Mouse (Mus musculus) stomach, postnatal 0 days (tissue): ENCODE measurements around the gene Srpr. TPM values are rescaled to one million over a fixed set of nuclear protein-coding genes. Genes with fewer than 3 reads are reported as not detected.

Source experiments
- ATAC-seq: fragments of 200-750 bp; cut with Nextera tagmentation; 2 replicates; pipeline ENCODE4 v1.8.0; 2017; ENCODE audit not compliant: low FRiP score, low TSS enrichment
- DNase-seq: peaks from one replicate; pipeline ENCODE4 v3.0.0-alpha.2; 2016; ENCODE audit warnings: low spot score
- H3K27ac ChIP-seq: fragments of 300-500 bp; sonication (generic); replicated peaks from 2 replicates; pipeline ENCODE4 v1.5.1; 2014; ENCODE audit warnings: mild to moderate bottlenecking, control low read depth
- H3K27me3 ChIP-seq: fragments of 300-500 bp; sonication (generic); 2 replicates; pipeline ENCODE4 v1.6.1; 2014; ENCODE audit warnings: low read length; ENCODE audit not compliant: control insufficient read depth, insufficient read depth
- H3K36me3 ChIP-seq: fragments of 300-500 bp; sonication (generic); 2 replicates; pipeline ENCODE4 v1.6.1; 2014; ENCODE audit warnings: low read length, mixed read lengths; ENCODE audit not compliant: control insufficient read depth, insufficient read depth
- H3K4me1 ChIP-seq: fragments of 300-500 bp; sonication (generic); replicated peaks from 2 replicates; pipeline ENCODE4 v1.6.1; 2014; ENCODE audit warnings: antibody characterized with exemption; ENCODE audit not compliant: control insufficient read depth, insufficient read depth
- H3K4me2 ChIP-seq: fragments of 300-500 bp; sonication (generic); replicated peaks from 2 replicates; pipeline ENCODE4 v1.6.1; 2014; ENCODE audit warnings: low read depth, mild to moderate bottlenecking, control low read depth, moderate library complexity
- H3K4me3 ChIP-seq: fragments of 300-500 bp; sonication (generic); 2 replicates; pipeline ENCODE4 v1.5.1; 2014; ENCODE audit warnings: low read depth, low read length, control low read depth
- H3K9ac ChIP-seq: fragments of 300-500 bp; sonication (generic); 2 replicates; pipeline ENCODE4 v1.6.1; 2014; ENCODE audit warnings: mild to moderate bottlenecking, low read length, control low read depth, mixed read lengths
- H3K9me3 ChIP-seq: fragments of 300-500 bp; sonication (generic); 2 replicates; pipeline ENCODE4 v1.6.1; 2016; ENCODE audit warnings: low read length; ENCODE audit not compliant: control insufficient read depth
- CTCF ChIP-seq: IDR thresholded peaks from 2 replicates; pipeline ENCODE4 v1.5.1; 2016; ENCODE audit warnings: antibody characterized with exemption, low read depth, mild to moderate bottlenecking, moderate library complexity
- EP300 ChIP-seq: optimal IDR thresholded peaks from 2 replicates; pipeline ENCODE3; 2016; ENCODE audit warnings: antibody characterized with exemption
- WGBS: fragments of 180-500 bp; shearing (Covaris S2); extraction: QIAGEN DNeasy Blood & Tissue Kit; methylation state at CpG from one replicate; pipeline ENCODE4 v1.1.7; 2014; 5-methylcytosine and 5-hydroxymethylcytosine counted together
- polyA plus RNA-seq: library from polyadenylated mRNA; unstranded; fragments of >200 nt; fragmentation: Nextera tagmentation; extraction: Ambion mirVana; gene quantifications from 2 replicates; pipeline ENCODE4 v1.2.1, GENCODE M21; 2015

Gene Srpr
- polyA plus RNA-seq, 1 experiment from 2014 or later = 129 TPM

DNA sequence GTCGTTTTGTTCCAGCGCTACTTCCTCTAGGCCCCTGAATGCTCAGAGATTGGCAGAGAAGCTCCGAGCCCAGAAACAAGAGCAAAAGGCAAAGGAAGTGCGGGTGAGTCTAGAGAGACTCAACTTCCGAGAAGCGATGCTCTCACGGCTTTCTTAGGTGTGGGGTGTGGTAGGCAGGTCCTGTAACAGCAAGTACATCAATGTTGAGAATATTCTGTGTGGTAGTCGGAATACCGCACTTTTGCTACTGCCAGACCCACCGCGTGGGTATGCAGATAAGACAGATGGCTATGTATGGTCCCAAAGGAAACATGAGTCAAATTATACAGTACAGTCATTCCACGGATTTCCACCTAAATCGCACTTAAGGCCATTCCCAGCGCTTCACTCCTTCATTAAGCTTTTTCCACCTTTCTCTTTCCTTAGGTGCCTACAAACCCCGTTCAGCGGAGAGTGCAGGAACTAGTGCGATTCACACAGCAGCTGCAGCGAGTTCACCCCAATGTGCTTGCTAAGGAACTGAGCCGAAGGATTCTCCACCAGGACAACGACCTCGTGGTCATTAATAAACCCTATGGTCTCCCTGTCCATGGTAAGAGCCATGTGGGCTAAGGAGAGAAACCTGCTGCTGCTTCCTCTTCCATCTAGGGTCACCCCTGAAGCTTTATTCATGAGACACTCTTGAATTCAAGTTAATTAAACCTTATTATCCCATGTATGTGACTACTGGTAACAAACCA is 68.2 kb downstream of the Srpr start:
- ATAC-seq (peak; percentile 25), DNase-seq (peak; percentile 24)
- Histone ChIP-seq H3K27ac (peak overlapping the region; percentile 78), H3K27me3 (no peaks in the 10 kb centered on the region), H3K36me3 (peaks cover 5% of the 10 kb centered on the region; the same call in 1 of the 2 replicates), H3K4me1 (0 out of 2 replicates have a peak, but pooled peaks cover 3% of the 10 kb centered on the region), H3K9me3 (no peaks in the 10 kb centered on the region), H3K9ac (peak overlapping the region; percentile 79), H3K4me2 (peak overlapping the region; percentile 94), H3K4me3 (peak overlapping the region; percentile 69)
- under 1% methylated on average over 21 of the region's 21 CpGs for WGBS
- TF ChIP-seq CTCF (no peak), EP300 (no peak)

DNA sequence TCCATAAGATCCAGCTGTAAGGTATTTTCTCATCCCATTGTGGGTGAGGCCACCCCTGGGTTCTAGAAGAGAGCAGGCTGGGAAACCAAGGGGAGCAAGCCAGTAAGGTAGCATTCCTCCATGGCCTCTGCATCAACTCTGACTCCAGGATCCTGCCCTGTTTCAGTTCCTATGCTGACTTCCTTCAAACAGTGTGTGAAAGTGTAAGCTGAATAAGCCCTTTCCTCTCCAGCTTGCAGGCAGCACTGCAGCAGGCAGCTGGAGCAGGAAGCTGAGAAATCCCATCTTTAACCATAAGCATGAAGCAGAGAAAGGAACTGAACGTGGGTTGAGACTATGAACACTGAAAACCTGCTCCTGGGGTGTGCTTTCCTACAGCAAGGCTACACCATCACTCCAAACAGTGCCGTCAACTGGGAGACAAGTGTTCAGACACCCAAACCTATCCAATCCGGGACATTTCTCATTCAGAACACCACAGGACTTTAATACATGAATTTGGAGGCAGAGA is 77.9 kb downstream of the Srpr start:
- TF ChIP-seq EP300 (no peak), CTCF (no peak)
- Histone ChIP-seq H3K4me1 (no peaks in the 10 kb centered on the region; the same call in 1 of the 2 replicates), H3K4me3 (no peak overlapping the region), H3K4me2 (no peak overlapping the region), H3K9me3 (no peaks in the 10 kb centered on the region), H3K36me3 (peaks cover 4% of the 10 kb centered on the region; the same call in 1 of the 2 replicates), H3K9ac (no peak overlapping the region), H3K27ac (no peak overlapping the region), H3K27me3 (no peaks in the 10 kb centered on the region)
- ATAC-seq = no peak
- WGBS = 77% methylated on average over 3 of the region's 3 CpGs
- DNase-seq = no peak

DNA sequence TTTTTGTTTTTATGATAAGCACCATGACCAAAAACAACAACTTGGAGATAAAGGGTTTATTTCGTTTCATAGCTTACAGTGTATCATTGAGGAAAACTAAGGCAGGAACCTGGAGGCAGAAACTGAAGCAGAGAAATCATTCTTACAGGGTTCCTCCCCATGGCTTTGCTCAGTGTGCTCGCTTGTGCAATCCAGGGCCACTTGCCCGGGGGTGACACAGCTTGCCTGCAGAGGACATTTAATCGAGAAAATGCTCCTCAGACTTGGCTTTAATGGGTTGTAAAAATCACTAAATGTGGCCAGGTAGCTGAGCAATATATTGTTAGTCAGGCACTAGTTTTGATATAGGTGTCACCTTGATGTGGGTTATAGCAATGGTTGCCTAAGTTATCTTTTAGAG is 78.5 kb downstream of the Srpr start:
- no peaks in the 10 kb centered on the region for H3K9me3 ChIP-seq
- H3K4me3 ChIP-seq = no peak overlapping the region
- DNase-seq = no peak
- no peak for ATAC-seq
- 80% methylated on average over 4 of the region's 4 CpGs for WGBS
- H3K27me3 ChIP-seq = no peaks in the 10 kb centered on the region
- no peak overlapping the region for H3K27ac ChIP-seq
- TF ChIP-seq CTCF (no peak), EP300 (no peak)
- H3K4me2 ChIP-seq = no peak overlapping the region
- no peak overlapping the region for H3K9ac ChIP-seq
- H3K36me3 ChIP-seq = peaks cover 4% of the 10 kb centered on the region; the same call in 1 of the 2 replicates
- H3K4me1 ChIP-seq = no peaks in the 10 kb centered on the region; the same call in 1 of the 2 replicates

DNA sequence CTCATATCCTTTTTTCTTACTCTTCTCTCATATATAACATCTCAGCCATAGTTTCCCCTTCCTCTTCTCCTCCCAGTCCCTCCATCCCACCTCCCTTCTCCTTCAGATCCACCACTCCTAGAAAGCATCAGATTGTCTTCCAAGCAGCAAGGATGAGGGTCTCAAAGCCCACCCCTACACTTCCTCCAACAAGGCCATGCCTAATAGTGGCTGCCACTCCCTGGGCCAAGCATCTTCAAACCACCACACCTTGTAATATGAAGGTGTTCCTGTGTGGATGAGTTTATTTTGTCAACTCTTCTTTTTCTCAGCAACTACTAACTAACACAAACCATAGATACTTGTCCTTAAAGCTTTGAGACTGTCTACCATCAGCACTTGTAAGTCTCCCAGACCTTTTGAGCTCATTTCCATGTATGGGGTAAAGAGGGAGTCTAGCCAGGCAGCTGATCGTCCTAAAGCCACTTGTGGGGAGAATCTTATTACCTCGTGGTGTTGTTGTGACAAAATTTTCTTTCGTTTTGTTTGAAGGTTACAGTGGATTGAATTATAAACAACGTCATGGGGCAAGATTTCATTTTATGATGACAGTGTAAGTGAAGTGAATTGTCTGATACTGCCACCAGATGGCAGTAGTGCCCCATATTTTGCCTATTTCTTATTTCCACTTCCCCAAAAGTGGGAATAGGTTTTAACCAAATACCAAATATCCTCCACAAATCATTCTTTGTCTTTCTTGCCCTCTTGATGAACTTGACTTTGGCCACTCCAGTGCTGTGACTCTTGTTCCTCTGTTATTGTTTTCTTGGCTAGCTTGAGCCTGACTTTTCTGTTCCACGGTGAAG is 82.3 kb downstream of the Srpr start:
- H3K4me1 ChIP-seq = no peaks in the 10 kb centered on the region; the same call in 1 of the 2 replicates
- H3K9me3 ChIP-seq = no peaks in the 10 kb centered on the region
- H3K27me3 ChIP-seq = no peaks in the 10 kb centered on the region
- TF ChIP-seq EP300 (no peak), CTCF (peak; percentile 91)
- 7% methylated on average over 5 of the region's 5 CpGs for WGBS
- DNase-seq (peak; percentile 53), ATAC-seq (peak; percentile 59)
- H3K36me3 ChIP-seq = 0 out of 2 replicates have a peak, but pooled peaks cover 4% of the 10 kb centered on the region
- no peak overlapping the region for H3K27ac ChIP-seq
- H3K4me2 ChIP-seq = 0 out of 2 replicates have a peak overlapping the region, but pooled peaks have one; percentile 14
- H3K4me3 ChIP-seq = no peak overlapping the region
- no peak overlapping the region for H3K9ac ChIP-seq

DNA sequence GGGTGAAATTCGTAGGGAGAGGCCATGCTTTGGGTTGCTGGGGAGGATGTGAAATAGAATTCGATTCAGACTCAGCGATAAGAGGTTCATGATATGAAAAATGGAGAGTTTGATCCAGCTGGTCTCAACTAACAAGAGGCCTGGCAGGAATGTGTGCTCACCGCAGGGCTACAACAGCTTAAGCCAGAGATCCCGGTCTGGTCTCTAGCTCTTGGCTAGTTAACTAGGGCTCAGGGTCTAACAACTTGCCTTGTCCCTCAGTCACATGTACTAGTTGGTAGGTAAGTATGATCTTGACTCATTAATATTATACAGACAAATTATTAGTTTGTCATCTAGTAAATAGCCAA is 82.9 kb downstream of the Srpr start:
- TF ChIP-seq EP300 (no peak), CTCF (no peak)
- Histone ChIP-seq H3K4me3 (no peak overlapping the region), H3K9me3 (no peaks in the 10 kb centered on the region), H3K27me3 (no peaks in the 10 kb centered on the region), H3K9ac (no peak overlapping the region), H3K4me1 (no peaks in the 10 kb centered on the region; the same call in 1 of the 2 replicates), H3K27ac (no peak overlapping the region), H3K4me2 (no peak overlapping the region), H3K36me3 (0 out of 2 replicates have a peak, but pooled peaks cover 3% of the 10 kb centered on the region)
- DNase-seq (no peak), ATAC-seq (no peak)
- WGBS = 54% methylated on average over 5 of the region's 5 CpGs
